In the genomic region with DNA sequence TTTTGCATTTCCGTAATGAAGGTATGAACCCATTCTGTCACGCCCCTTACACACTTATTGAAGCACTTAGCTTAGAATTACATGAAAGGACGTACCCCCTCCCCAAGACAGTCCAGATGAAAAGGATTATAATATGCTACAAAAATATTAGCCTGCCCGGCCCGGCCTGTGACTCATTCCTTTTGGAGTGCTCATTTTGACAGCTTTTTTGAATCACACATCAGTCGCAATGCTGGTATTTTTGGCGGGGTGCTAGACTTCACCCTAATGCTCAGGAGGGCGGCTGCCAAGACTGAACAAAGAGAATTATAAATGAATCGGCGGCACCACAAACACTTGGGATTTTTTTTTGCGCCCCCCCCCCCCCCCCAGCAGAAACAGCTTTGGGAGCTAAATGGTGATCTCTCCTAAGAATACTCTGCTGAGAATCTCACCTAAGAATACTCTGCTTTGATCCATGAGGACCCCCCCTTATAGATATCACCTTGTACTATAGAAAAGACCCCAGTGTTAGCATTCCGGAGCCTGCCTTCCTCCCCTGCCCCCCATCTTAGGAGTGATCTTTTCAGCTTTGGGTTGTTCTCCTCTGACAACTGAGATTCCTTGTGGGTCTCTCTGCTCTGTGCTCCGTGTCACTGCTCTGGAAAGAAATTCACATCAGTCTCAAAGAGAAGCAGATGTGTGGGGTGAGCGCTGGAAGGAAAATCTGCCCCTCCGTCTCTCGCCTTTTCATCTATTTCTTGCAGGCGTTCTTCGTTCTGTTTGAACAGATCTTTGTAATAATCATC, we compare ENCODE assay signal across 10 mouse cellular contexts. TPM values are rescaled to one million over a fixed set of nuclear protein-coding genes. Genes with fewer than 3 reads are reported as not detected.
A peak's percentile ranks its signal among the peaks of the same experiment; 100 is the strongest.
DNase-seq lines count a peak whose midpoint lies in the region; ATAC-seq lines count a peak whose summit lies in the region.
"Had no signal": no experiment of that assay in that cellular context is flagged by ENCODE, and none has a peak within 500 bp of the region (broad histone marks: within the 10 kb centered on the region; RNA-seq: fewer than 3 reads in every experiment).

No protein-coding gene starts in this region.

- H3K4me3 ChIP-seq in heart, embryonic 10.5 days: no peak overlapping the region
- H3K4me3 ChIP-seq in embryonic facial prominence, embryonic 14.5 days (ENCODE audit: low read depth, low read length): no peak overlapping the region
- H3K4me3 ChIP-seq in limb, embryonic 13.5 days: no peak overlapping the region
- H3K4me3 ChIP-seq: lung, embryonic 15.5 days had no signal

- no peaks in the 10 kb centered on the region for H3K36me3 ChIP-seq in heart, embryonic 10.5 days
- H3K36me3 ChIP-seq in embryonic facial prominence, embryonic 14.5 days (ENCODE audit: control insufficient read depth, insufficient read depth, low read length): no peaks in the 10 kb centered on the region
- peaks cover 1% of the 10 kb centered on the region; the same call in 1 of the 2 replicates for H3K36me3 ChIP-seq in limb, embryonic 13.5 days
- H3K36me3 ChIP-seq: lung, embryonic 15.5 days had no signal

- H3K4me1 ChIP-seq in heart, embryonic 10.5 days: peaks cover 13% of the 10 kb centered on the region
- peaks cover 25% of the 10 kb centered on the region for H3K4me1 ChIP-seq in embryonic facial prominence, embryonic 14.5 days (ENCODE audit: control insufficient read depth, insufficient read depth, low read length)
- peaks cover 65% of the 10 kb centered on the region for H3K4me1 ChIP-seq in limb, embryonic 13.5 days

- H3K9me3 ChIP-seq in heart, embryonic 10.5 days: no peaks in the 10 kb centered on the region
- H3K9me3 ChIP-seq in embryonic facial prominence, embryonic 14.5 days (ENCODE audit: control insufficient read depth, low read length): no peaks in the 10 kb centered on the region
- H3K9me3 ChIP-seq in limb, embryonic 13.5 days: no peaks in the 10 kb centered on the region
- H3K9me3 ChIP-seq: lung, embryonic 15.5 days had no signal

- peak overlapping the region; percentile 23 for H3K4me2 ChIP-seq in embryonic facial prominence, embryonic 14.5 days (ENCODE audit: low read depth, low read length)
- peak overlapping the region; percentile 35 for H3K4me2 ChIP-seq in limb, embryonic 13.5 days (replicated peaks)
- H3K4me2 ChIP-seq: lung, embryonic 15.5 days had no signal

- peak; percentile 55 for ATAC-seq in embryonic facial prominence, embryonic 14.5 days (ENCODE audit: low read depth)
- peak; percentile 60; the same call in 1 of the 2 replicates for ATAC-seq in limb, embryonic 13.5 days (ENCODE audit: low FRiP score, low read depth)
- no peak for ATAC-seq in erythroid progenitor cell, adult 5-6 weeks (replicated peaks; ENCODE audit: low FRiP score, poor library complexity, severe bottlenecking)
- ATAC-seq: activated CD4-positive, CD25-positive, alpha-beta regulatory T cell, adult 4 months had no signal

- peak; percentile 27 to 39 for DNase-seq in heart, adult 18-20 months
- DNase-seq in heart, embryonic 10.5 days (ENCODE audit: low spot score): no peak
- DNase-seq in 3T3-L1 (ENCODE audit: low read depth, low spot score): peak; percentile 85
- peak; percentile 74 for DNase-seq in embryonic facial prominence, embryonic 14.5 days (ENCODE audit: low spot score)
- no peak for DNase-seq in thymus, postnatal 4 days
- DNase-seq in adrenal gland, postnatal 10 days: no peak

- H3K27me3 ChIP-seq in heart, embryonic 10.5 days (ENCODE audit: insufficient read depth, poor library complexity, severe bottlenecking): no peaks in the 10 kb centered on the region
- H3K27me3 ChIP-seq in embryonic facial prominence, embryonic 14.5 days (replicated peaks; ENCODE audit: control insufficient read depth, insufficient read depth, low read length): no peaks in the 10 kb centered on the region
- H3K27me3 ChIP-seq in limb, embryonic 13.5 days: no peaks in the 10 kb centered on the region
- H3K27me3 ChIP-seq: lung, embryonic 15.5 days had no signal

- H3K9ac ChIP-seq in embryonic facial prominence, embryonic 14.5 days (ENCODE audit: low read depth, low read length): peak overlapping the region; percentile 22; the same call in 1 of the 2 replicates
- no peak overlapping the region for H3K9ac ChIP-seq in limb, embryonic 13.5 days
- H3K9ac ChIP-seq: lung, embryonic 15.5 days had no signal

- whole genome bisulfite sequencing in heart, embryonic 10.5 days: 75% methylated on average over 18 of the region's 18 CpGs
- WGBS in embryonic facial prominence, embryonic 14.5 days: 22% methylated on average over 17 of the region's 18 CpGs
- WGBS in limb, embryonic 13.5 days: 48% methylated on average over 18 of the region's 18 CpGs

- no peak overlapping the region for H3K27ac ChIP-seq in heart, embryonic 10.5 days
- H3K27ac ChIP-seq in embryonic facial prominence, embryonic 14.5 days (replicated peaks; ENCODE audit: low read depth, low read length): peak overlapping the region; percentile 56; the same call in 1 of the 2 replicates
- peak overlapping the region; percentile 48; the same call in 1 of the 2 replicates for H3K27ac ChIP-seq in limb, embryonic 13.5 days
- H3K27ac ChIP-seq: lung, embryonic 15.5 days had no signal

RNA-seq across cellular contexts. Expression of a gene that starts 15.8 kb away (rescaled TPM):
- total RNA-seq in heart, adult 18-20 months (2021): 1 to 10 TPM; 5.8 to 6.7 TPM
- polyA plus RNA-seq in heart, embryonic 10.5 days (2016; fragmentation: Nextera tagmentation; extraction: Ambion mirVana): 1.0 and 2.5 TPM in 2 replicates
- polyA plus RNA-seq in embryonic facial prominence, embryonic 14.5 days (2014; fragmentation: Nextera tagmentation; extraction: Ambion mirVana): 9.9 and 10.4 TPM in 2 replicates
- polyA plus RNA-seq in limb, embryonic 13.5 days (2015; fragmentation: Nextera tagmentation; extraction: Ambion mirVana): 11.8 and 12.6 TPM in 2 replicates
- 1.3 and 11.5 TPM in 2 replicates for total RNA-seq in erythroid progenitor cell, adult 5-6 weeks (2015; ENCODE audit: low replicate concordance)
- total RNA-seq in erythroid progenitor cell, adult 5-6 weeks (2017; ENCODE audit: low replicate concordance): 1.4 and 2.8 TPM in 2 replicates
- 10 to 100 TPM; 15.2 to 15.7 TPM for total RNA-seq in adrenal gland, postnatal 10 days (2021)

Comparison
In these comparisons a context has a peak if more than half of its experiments do, and no peak if none do; other contexts are left out.
1. DNase-seq: peak in heart, adult 18-20 months (2 of 2), 3T3-L1 (single experiment) and embryonic facial prominence, embryonic 14.5 days (single experiment); none in heart, embryonic 10.5 days (single experiment), thymus, postnatal 4 days (single experiment) and adrenal gland, postnatal 10 days (single experiment).